Mouse (Mus musculus): ENCODE data around the gene Pfdn4. TPM values are rescaled to one million over a fixed set of nuclear protein-coding genes. Genes with fewer than 3 reads are reported as not detected.
A peak's percentile ranks its signal among the peaks of the same experiment; 100 is the strongest.

Gene Pfdn4
- polyA plus RNA-seq, 1 experiment from 2014 or later, result 142 TPM

DNA sequence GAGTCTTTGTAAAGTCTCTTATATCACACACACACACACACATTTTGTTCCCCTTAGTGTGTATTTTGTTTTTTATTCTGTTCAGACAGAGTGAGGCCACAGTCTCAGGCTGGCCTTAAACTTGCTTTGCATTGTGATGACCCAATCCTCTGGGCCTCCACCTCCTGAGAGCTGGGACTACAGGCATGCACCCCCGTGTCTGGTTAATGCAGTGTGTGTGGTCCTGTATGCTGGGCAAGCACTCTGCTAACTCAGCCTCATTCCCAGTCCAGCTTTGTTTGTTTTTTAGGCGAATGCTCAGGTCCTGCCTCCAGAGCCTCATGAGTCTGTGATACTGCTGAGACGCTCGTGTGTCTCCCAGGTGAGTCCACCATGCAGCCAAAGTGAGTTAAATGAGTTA is 51.8 kb downstream of the Pfdn4 start:
- no peaks in the 10 kb centered on the region for H3K9me3 ChIP-seq (ENCODE audit: control insufficient read depth, low read length)
- ATAC-seq (ENCODE audit: low FRiP score, low TSS enrichment), result no peak
- no peak overlapping the region for H3K9ac ChIP-seq (replicated peaks; ENCODE audit: low read length)
- H3K4me2 ChIP-seq (ENCODE audit: low read length), result no peak overlapping the region
- DNase-seq, result no peak
- no peaks in the 10 kb centered on the region for H3K4me1 ChIP-seq (ENCODE audit: control insufficient read depth, insufficient read depth, low read length)
- no peak overlapping the region for H3K27ac ChIP-seq (replicated peaks; ENCODE audit: low read depth, low read length)
- H3K27me3 ChIP-seq (ENCODE audit: control insufficient read depth, insufficient read depth, low read length), result no peaks in the 10 kb centered on the region
- 43% methylated on average over 4 of the region's 4 CpGs for WGBS
- no peaks in the 10 kb centered on the region for H3K36me3 ChIP-seq (ENCODE audit: control insufficient read depth, insufficient read depth, low read length)
- H3K4me3 ChIP-seq (replicated peaks; ENCODE audit: low read depth, low read length), result no peak overlapping the region

DNA sequence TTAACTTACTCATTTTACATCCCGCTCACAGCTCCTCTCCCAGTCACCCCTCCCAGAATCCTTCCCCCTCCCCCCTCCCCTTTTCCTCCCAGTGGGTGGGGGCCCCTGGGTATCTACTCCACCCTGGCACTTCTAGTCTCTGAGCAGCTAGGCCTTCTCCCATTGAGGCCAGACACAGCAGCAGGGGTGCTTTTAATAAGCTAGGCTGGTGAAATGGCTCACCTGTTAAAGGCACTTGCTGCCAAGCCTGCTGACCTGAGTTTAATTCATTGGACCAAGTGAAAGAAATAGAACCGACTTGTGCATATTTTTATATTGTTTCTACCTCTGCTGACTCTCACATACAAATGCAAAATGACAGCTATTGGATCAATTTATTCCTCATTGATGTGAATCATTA is 52.9 kb downstream of the Pfdn4 start:
- Histone ChIP-seq H3K27ac (replicated peaks; ENCODE audit: low read depth, low read length) (no peak overlapping the region), H3K4me3 (replicated peaks; ENCODE audit: low read depth, low read length) (no peak overlapping the region), H3K4me1 (ENCODE audit: control insufficient read depth, insufficient read depth, low read length) (no peaks in the 10 kb centered on the region), H3K9ac (replicated peaks; ENCODE audit: low read length) (no peak overlapping the region), H3K27me3 (ENCODE audit: control insufficient read depth, insufficient read depth, low read length) (no peaks in the 10 kb centered on the region), H3K4me2 (ENCODE audit: low read length) (no peak overlapping the region), H3K9me3 (ENCODE audit: control insufficient read depth, low read length) (no peaks in the 10 kb centered on the region), H3K36me3 (ENCODE audit: control insufficient read depth, insufficient read depth, low read length) (no peaks in the 10 kb centered on the region)
- ATAC-seq (ENCODE audit: low FRiP score, low TSS enrichment) (no peak), DNase-seq (no peak)
- WGBS, result 86% methylated on average over 2 of the region's 2 CpGs

DNA sequence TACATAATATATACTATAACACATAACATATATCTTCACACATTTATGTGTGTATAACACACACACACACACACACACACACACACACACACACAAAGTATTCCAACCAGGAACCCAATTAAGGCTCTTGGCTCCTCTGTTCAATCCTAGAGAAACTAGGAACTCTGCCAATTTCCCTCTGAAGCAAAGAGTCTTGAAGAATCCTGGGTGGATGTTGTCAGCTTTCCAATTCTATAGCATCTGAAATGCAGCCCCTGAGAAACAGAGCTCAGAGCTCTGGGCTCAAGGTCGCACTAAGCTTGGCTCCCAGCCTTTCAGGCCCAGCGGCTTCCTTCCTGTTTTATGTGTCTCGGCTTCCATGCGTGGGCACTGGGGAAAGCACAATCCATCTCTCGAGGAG is 54.0 kb downstream of the Pfdn4 start:
- no peaks in the 10 kb centered on the region for H3K36me3 ChIP-seq (ENCODE audit: control insufficient read depth, insufficient read depth, low read length)
- 51% methylated on average over 5 of the region's 5 CpGs for WGBS
- no peak overlapping the region for H3K27ac ChIP-seq (replicated peaks; ENCODE audit: low read depth, low read length)
- no peaks in the 10 kb centered on the region for H3K4me1 ChIP-seq (ENCODE audit: control insufficient read depth, insufficient read depth, low read length)
- H3K27me3 ChIP-seq (ENCODE audit: control insufficient read depth, insufficient read depth, low read length), result no peaks in the 10 kb centered on the region
- H3K4me3 ChIP-seq (replicated peaks; ENCODE audit: low read depth, low read length), result no peak overlapping the region
- no peak overlapping the region for H3K4me2 ChIP-seq (ENCODE audit: low read length)
- no peaks in the 10 kb centered on the region for H3K9me3 ChIP-seq (ENCODE audit: control insufficient read depth, low read length)
- DNase-seq (peak; percentile 85), ATAC-seq (ENCODE audit: low FRiP score, low TSS enrichment) (no peak)
- no peak overlapping the region for H3K9ac ChIP-seq (replicated peaks; ENCODE audit: low read length)

- H3K9me3 ChIP-seq (ENCODE audit: control insufficient read depth, low read length), result no peaks in the 10 kb centered on the region
- no peak overlapping the region for H3K27ac ChIP-seq (replicated peaks; ENCODE audit: low read depth, low read length)
- 77% methylated on average over 7 of the region's 7 CpGs for WGBS
- H3K36me3 ChIP-seq (ENCODE audit: control insufficient read depth, insufficient read depth, low read length), result no peaks in the 10 kb centered on the region
- ATAC-seq (ENCODE audit: low FRiP score, low TSS enrichment) (no peak), DNase-seq (peak; percentile 20)
- no peaks in the 10 kb centered on the region for H3K27me3 ChIP-seq (ENCODE audit: control insufficient read depth, insufficient read depth, low read length)
- no peak overlapping the region for H3K4me2 ChIP-seq (ENCODE audit: low read length)
- H3K9ac ChIP-seq (replicated peaks; ENCODE audit: low read length), result no peak overlapping the region
- no peaks in the 10 kb centered on the region for H3K4me1 ChIP-seq (ENCODE audit: control insufficient read depth, insufficient read depth, low read length)
- no peak overlapping the region for H3K4me3 ChIP-seq (replicated peaks; ENCODE audit: low read depth, low read length)
Observed at GRCm38 (mm10) chr2:170552088-170552487, 55.9 kb downstream of the Pfdn4 start.

DNA sequence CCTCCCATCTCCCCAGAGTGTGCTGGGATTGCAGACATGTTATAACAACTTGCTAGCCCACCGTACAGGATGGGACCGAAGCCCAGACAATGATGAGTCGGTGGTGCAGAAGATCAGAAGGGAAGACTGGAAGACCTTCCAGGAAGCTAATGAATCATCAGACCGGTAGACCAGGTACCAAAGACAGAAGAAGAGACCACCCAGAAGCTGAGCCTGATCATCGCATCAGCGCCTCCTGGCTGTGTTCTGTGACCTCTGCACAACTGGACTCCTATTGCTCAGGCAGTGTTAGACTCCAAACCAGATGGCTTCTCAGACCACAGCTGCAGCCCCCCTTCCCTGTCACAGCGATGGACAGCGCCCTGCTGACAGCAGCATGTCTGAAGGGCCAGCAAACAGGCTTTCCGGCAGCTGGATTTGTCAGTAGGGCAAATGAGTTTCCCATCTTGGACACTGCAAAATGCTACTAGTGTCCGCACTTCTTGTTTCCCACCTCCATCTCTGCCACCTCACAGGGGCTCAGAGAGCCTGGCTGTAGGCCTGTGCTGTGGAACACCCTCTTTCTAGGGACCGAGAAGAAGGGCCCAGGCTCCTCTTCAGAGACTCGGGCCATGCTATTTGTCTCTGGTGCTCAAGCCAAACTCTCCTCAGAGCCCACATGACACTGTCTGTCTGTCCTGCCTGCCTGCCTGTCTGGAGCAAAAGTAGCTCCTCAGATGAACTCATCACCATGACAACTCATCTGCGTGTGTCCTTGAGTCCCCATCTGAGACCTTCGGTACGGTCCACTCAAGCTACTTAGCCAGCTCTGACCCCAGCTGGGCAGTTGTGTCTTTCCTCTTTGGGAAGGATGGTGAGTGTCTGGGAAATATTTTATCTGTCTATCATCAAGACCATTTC is 68.0 kb downstream of the Pfdn4 start:
- H3K27ac ChIP-seq (replicated peaks; ENCODE audit: low read depth, low read length), result no peak overlapping the region
- no peak overlapping the region for H3K4me3 ChIP-seq (replicated peaks; ENCODE audit: low read depth, low read length)
- H3K27me3 ChIP-seq (ENCODE audit: control insufficient read depth, insufficient read depth, low read length), result no peaks in the 10 kb centered on the region
- no peaks in the 10 kb centered on the region for H3K36me3 ChIP-seq (ENCODE audit: control insufficient read depth, insufficient read depth, low read length)
- H3K9me3 ChIP-seq (ENCODE audit: control insufficient read depth, low read length), result no peaks in the 10 kb centered on the region
- H3K9ac ChIP-seq (replicated peaks; ENCODE audit: low read length), result no peak overlapping the region
- no peak for DNase-seq
- no peak for ATAC-seq (ENCODE audit: low FRiP score, low TSS enrichment)
- WGBS, result 79% methylated on average over 15 of the region's 15 CpGs
- no peaks in the 10 kb centered on the region for H3K4me1 ChIP-seq (ENCODE audit: control insufficient read depth, insufficient read depth, low read length)
- no peak overlapping the region for H3K4me2 ChIP-seq (ENCODE audit: low read length)

DNA sequence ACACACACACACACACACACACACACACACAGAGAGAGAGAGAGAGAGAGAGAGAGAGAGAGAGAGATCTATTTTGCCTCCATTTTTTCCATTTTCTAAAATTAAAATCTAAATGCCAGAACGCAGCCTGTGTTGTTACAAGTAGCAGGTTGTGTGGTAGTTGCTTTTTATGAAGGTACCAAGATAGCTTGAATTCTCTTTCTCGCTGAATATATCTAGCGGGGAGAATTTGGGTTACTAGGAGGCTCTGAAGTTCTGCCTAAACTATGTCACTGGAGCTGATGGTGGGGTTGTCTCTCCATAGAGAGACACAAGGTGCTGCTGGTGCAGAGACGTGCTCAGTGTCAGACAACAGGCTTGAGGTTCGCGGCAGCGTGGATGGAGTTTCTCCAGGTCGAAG is 68.8 kb downstream of the Pfdn4 start:
- Histone ChIP-seq H3K27me3 (ENCODE audit: control insufficient read depth, insufficient read depth, low read length) (no peaks in the 10 kb centered on the region), H3K27ac (replicated peaks; ENCODE audit: low read depth, low read length) (no peak overlapping the region), H3K9ac (replicated peaks; ENCODE audit: low read length) (no peak overlapping the region), H3K4me3 (replicated peaks; ENCODE audit: low read depth, low read length) (no peak overlapping the region), H3K4me2 (ENCODE audit: low read length) (no peak overlapping the region), H3K4me1 (ENCODE audit: control insufficient read depth, insufficient read depth, low read length) (no peaks in the 10 kb centered on the region), H3K9me3 (ENCODE audit: control insufficient read depth, low read length) (no peaks in the 10 kb centered on the region), H3K36me3 (ENCODE audit: control insufficient read depth, insufficient read depth, low read length) (no peaks in the 10 kb centered on the region)
- WGBS, result 94% methylated on average over 8 of the region's 8 CpGs
- no peak for ATAC-seq (ENCODE audit: low FRiP score, low TSS enrichment)
- no peak for DNase-seq

Other genes with a start within 250 kb of the Pfdn4 start
- gene Bcas1, start 68.6 kb upstream of the Pfdn4 start, polyA plus RNA-seq (2014; fragmentation: Nextera tagmentation; extraction: Ambion mirVana), result 7.2 and 13.0 TPM in 2 replicates
- 0.09 and 0.22 TPM in 2 replicates for gene Cyp24a1, start 717 bp downstream of the Pfdn4 start, polyA plus RNA-seq (2014; fragmentation: Nextera tagmentation; extraction: Ambion mirVana)
- not detected in 2 replicates for gene 4930470P17Rik, start 105.6 kb downstream of the Pfdn4 start, polyA plus RNA-seq (2014; fragmentation: Nextera tagmentation; extraction: Ambion mirVana)
- 31.5 and 43.0 TPM in 2 replicates for gene Dok5, start 235.4 kb downstream of the Pfdn4 start, polyA plus RNA-seq (2014; fragmentation: Nextera tagmentation; extraction: Ambion mirVana)